Mouse (Mus musculus): ENCODE results near the gene Rhbdl1.

GRCm38 (mm10) chr17:25801029-25801428 lies 36.1 kb downstream of the Rhbdl1 start:
- TF ChIP-seq CTCF (IDR thresholded peaks at IDR 0.05; ENCODE audit: extremely low read depth, insufficient read depth, low read length): peak; percentile 84
- TF ChIP-seq POLR2A (IDR thresholded peaks at IDR 0.05; ENCODE audit: extremely low read depth, insufficient read depth, low read length): no peak

Data from cortical plate, adult 2 months (tissue).